Mouse (Mus musculus) brain, embryonic 14.5 days (tissue): ENCODE data around the gene Pop7.

Source experiments
- CTCF ChIP-seq: fragments of 200-500 bp; IDR thresholded peaks from 2 replicates; pipeline ENCODE4 v1.5.1; 2012; ENCODE audit warnings: inconsistent platforms, mild to moderate bottlenecking, moderate library complexity, borderline replicate concordance; ENCODE audit not compliant: insufficient read depth, insufficient read length; ENCODE audit errors: extremely low read depth
- POLR2A ChIP-seq: fragments of 200-500 bp; IDR thresholded peaks from 2 replicates; pipeline ENCODE4 v1.6.1; 2012; ENCODE audit warnings: mild to moderate bottlenecking, inconsistent platforms, borderline replicate concordance; ENCODE audit not compliant: poor library complexity, insufficient read depth, insufficient read length, severe bottlenecking; ENCODE audit errors: extremely low read depth

DNA sequence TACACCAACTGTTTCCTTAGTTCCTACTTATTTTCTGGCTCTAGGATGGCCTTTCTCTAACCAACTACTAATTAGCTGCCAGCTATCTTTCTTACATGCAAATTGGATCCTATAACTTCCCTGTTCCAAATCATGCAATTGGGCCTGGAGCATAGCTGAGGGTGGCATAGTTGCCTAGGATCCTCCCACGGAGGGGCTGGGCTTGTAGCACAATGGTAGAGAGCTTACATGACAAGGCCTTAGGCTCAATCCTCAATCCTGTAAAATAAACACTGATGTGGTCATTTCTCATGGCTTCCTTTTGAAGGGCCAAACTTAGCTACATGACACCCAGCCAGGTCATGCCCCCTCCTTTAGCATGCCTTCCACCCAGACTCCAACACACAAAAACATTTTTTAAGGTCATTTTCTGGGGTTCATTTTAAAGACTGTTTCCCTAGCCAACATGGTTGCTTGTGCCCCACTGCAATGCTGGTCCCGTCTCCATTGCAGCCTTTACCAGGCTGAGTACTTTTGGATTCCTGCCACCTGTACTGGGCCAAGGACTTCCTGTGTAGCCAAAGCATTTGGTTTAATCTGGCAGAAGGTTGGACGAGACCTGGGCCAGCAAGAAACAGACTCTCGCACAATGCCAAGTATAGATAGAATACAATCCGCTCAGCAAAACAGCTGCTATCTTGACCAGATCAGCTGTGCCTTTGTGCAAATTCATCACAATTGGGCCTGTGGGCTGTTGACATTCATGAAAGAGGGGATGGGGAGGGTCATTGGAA lies 39.6 kb upstream of the Pop7 start:
- no peak for TF ChIP-seq CTCF
- TF ChIP-seq POLR2A, result no peak
